Mouse (Mus musculus) forebrain, embryonic 10.5 days (tissue): ENCODE data around the gene Cacna1f. TPM values are rescaled to one million over a fixed set of nuclear protein-coding genes. Genes with fewer than 3 reads are reported as not detected.

Experiments
- DNase-seq: peaks from one replicate; pipeline ENCODE4 v3.0.0-alpha.2; 2017; ENCODE audit warnings: low spot score; ENCODE audit errors: extremely low spot score
- H3K27ac ChIP-seq: fragments of 300-500 bp; sonication (generic); 2 replicates; pipeline ENCODE4 v1.5.1; 2016; ENCODE audit warnings: mild to moderate bottlenecking
- H3K27me3 ChIP-seq: fragments of 300-500 bp; sonication (generic); 2 replicates; pipeline ENCODE4 v1.6.1; 2016; ENCODE audit warnings: mild to moderate bottlenecking; ENCODE audit not compliant: poor library complexity, severe bottlenecking
- H3K36me3 ChIP-seq: fragments of 300-500 bp; sonication (generic); replicated peaks from 2 replicates; pipeline ENCODE4 v1.6.1; 2016; ENCODE audit warnings: mild to moderate bottlenecking, moderate library complexity
- H3K4me1 ChIP-seq: fragments of 300-500 bp; sonication (generic); 2 replicates; pipeline ENCODE4 v1.6.1; 2016
- H3K4me3 ChIP-seq: fragments of 300-500 bp; sonication (generic); 2 replicates; pipeline ENCODE4 v1.5.1; 2016; ENCODE audit warnings: mild to moderate bottlenecking, moderate library complexity
- H3K9me3 ChIP-seq: fragments of 300-500 bp; sonication (generic); 2 replicates; pipeline ENCODE4 v1.6.1; 2016; ENCODE audit warnings: mild to moderate bottlenecking, moderate library complexity
- WGBS: fragments of 180-500 bp; shearing (Covaris S2); methylation state at CpG from one replicate; pipeline ENCODE4 v1.1.7; 2016; 5-methylcytosine and 5-hydroxymethylcytosine counted together
- polyA plus RNA-seq: library from polyadenylated mRNA; unstranded; fragments of >200 nt; fragmentation: Nextera tagmentation; extraction: Ambion mirVana; gene quantifications from 2 replicates; pipeline ENCODE4 v1.2.1, GENCODE M21; 2016

Cacna1f gene
- polyA plus RNA-seq, 1 experiment from 2014 or later, result not detected

DNA sequence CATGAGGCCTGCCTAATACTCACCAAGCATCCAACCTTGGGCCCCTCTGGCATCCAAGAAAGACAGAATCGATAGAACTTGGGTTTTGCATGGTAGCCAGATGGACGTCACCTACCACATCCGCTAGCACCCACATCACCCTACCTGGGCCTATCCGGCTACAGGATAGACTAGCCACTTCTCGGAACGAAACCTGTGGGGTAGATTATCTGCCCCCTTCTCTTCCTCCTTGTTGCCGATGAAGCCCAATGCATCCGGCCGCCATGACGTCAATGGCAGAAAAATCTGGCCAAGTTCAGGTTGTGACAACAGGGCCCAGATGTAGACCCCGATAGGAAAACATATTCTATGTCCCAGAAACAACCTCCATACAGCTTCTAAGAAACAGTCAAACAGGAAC, 23.0 kb upstream of the Cacna1f start:
- Histone ChIP-seq H3K27me3 (no peaks in the 10 kb centered on the region), H3K36me3 (peaks cover 5% of the 10 kb centered on the region; the same call in 1 of the 2 replicates), H3K27ac (no peak overlapping the region), H3K4me1 (no peaks in the 10 kb centered on the region), H3K4me3 (no peak overlapping the region), H3K9me3 (no peaks in the 10 kb centered on the region)
- DNase-seq, result no peak
- 97% methylated on average over 11 of the region's 11 CpGs for WGBS

DNA sequence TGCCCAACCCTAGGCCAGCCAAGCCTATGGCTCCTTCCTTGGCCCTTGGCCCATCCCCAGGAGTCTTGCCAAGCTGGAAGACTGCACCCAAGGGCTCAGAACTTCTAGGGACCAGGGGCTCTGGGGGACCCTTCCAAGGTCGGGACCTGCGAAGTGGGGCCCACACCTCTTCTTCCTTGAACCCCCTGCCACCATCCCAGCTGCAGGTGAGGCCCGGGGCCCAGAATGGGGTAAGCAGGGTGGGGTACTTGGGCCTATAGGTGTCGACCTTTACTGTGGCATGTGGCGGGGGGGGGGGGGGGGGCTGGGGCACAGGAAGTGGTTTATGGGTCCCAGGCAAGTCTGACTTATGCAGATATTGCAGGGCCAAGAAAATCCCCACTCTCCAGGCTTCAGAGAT, 20.5 kb upstream of the Cacna1f start:
- no peak for DNase-seq
- Histone ChIP-seq H3K36me3 (peaks cover 25% of the 10 kb centered on the region), H3K4me1 (no peaks in the 10 kb centered on the region), H3K9me3 (no peaks in the 10 kb centered on the region), H3K27me3 (no peaks in the 10 kb centered on the region), H3K27ac (no peak overlapping the region), H3K4me3 (no peak overlapping the region)
- WGBS, result 96% methylated on average over 5 of the region's 5 CpGs

DNA sequence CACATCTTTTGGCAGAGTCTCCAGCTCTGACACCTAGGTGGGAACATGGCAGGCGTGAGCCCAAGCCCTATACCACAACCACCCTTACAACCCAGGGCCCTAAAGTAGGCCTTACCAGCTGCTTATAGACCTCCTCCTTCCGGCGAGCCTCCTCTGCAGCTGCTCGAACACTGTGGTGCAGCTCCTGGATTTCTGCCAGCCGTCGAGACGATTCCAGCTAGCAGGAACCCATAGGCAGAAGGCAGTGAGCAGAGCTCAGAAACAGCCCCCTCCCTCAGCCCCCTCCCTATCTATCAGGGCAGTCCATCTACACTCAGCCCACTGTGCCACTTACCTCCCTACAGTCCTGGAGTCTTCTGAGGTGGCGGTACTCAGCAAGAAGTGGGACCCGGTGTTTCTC, 11.5 kb upstream of the Cacna1f start:
- Histone ChIP-seq H3K4me1 (no peaks in the 10 kb centered on the region), H3K27ac (no peak overlapping the region), H3K27me3 (no peaks in the 10 kb centered on the region), H3K4me3 (no peak overlapping the region), H3K9me3 (no peaks in the 10 kb centered on the region), H3K36me3 (peaks cover 84% of the 10 kb centered on the region)
- WGBS, result 92% methylated on average over 9 of the region's 9 CpGs
- no peak for DNase-seq

DNA sequence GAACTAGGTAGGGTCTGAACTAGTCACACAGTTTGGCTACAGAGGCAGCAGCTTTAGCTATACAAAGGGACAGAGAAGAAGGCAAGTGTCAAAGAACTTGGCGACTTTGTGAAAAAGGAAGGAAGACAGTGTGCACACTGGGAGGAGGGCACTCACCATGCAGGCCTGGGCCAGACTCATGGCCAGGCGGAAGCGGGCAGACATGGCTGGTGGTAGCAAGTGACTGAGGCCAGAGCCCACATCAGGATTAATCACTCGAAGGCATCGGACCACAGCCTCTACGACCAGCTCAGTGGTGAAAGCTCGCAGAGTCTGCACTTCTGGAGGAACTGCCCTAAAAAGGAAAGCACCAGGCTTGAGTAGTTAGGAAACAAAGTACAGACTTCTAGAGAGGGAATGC, 2.9 kb upstream of the Cacna1f start:
- Histone ChIP-seq H3K9me3 (no peaks in the 10 kb centered on the region), H3K36me3 (peaks cover 23% of the 10 kb centered on the region), H3K27ac (no peak overlapping the region), H3K4me1 (peaks cover 10% of the 10 kb centered on the region), H3K4me3 (peak overlapping the region; percentile 55; the same call in 1 of the 2 replicates), H3K27me3 (peaks cover 5% of the 10 kb centered on the region; the same call in 1 of the 2 replicates)
- 92% methylated on average over 7 of the region's 7 CpGs for WGBS
- DNase-seq, result no peak

DNA sequence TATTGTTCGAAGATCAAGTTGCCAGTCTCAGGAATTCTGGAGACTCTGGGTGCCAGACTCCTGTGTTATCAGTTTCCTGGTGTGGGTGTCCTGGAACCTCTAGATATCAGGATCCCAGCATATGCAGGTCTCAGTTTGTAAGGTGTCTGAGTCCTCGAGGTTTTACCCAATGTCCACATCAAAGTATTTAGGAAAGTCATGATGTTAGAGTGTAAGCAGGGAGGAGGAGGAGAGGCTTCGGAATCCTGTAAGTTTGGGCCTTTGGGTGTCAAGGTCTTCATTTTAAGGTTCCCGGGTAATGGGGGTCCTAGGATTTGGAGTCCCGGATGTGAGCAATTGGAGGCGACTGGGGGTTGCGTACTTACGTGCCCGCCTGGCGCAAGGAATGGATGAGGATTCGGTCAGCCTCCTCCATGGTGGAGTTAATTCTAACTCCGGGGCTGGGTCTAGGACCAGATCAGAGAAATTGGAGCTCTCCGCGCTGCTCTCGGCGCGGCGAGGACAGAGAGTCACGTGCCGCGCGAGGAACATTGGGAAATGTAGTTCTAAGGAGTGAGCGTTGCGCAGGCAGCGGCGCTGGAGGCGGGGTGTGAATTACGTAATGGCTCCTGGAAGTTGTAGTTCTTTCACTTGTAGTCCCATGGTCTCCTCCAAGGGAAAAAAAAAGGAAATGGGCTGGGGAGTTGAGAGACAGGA, 1.9 kb upstream of the Cacna1f start, which contains the start of gene Ccdc22:
Ccdc22 (minus strand) TSS at position 639 of the 696 bp plus-strand sequence.
- peaks cover 14% of the 10 kb centered on the region for H3K36me3 ChIP-seq
- peak within 1 kb of the TSS; percentile 55 for H3K4me3 ChIP-seq
- WGBS, result 20% methylated on average over 28 of the region's 28 CpGs
- peak; percentile 78 for DNase-seq
- peak within 1 kb of the TSS; percentile 80 for H3K27ac ChIP-seq
- peaks cover 16% of the 10 kb centered on the region for H3K27me3 ChIP-seq
- H3K9me3 ChIP-seq, result no peaks in the 10 kb centered on the region
- H3K4me1 ChIP-seq, result peaks cover 12% of the 10 kb centered on the region

DNA sequence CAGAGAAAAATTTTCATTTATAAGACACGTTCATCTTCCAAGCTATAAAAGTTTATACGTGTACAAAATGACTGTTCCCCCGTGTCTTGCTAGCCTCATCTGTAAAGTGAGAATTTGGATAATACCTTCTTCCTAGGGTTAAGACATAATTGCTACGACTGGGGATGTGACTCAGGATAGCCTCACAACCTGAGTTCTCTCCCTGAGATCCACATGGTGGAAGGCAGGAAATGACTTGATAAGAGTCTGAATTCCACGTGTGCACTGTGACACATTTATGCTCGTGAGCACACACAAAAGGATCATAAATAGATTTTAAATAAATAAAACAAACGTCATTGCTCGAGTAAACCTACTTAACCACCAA, 1.3 kb upstream of the Cacna1f start:
- peaks cover 20% of the 10 kb centered on the region for H3K27me3 ChIP-seq
- peaks cover 9% of the 10 kb centered on the region for H3K36me3 ChIP-seq
- WGBS, result 49% methylated on average over 8 of the region's 8 CpGs
- H3K4me1 ChIP-seq, result peaks cover 15% of the 10 kb centered on the region
- H3K9me3 ChIP-seq, result no peaks in the 10 kb centered on the region
- no peak for DNase-seq
- H3K27ac ChIP-seq, result no peak overlapping the region
- H3K4me3 ChIP-seq, result no peak overlapping the region

DNA sequence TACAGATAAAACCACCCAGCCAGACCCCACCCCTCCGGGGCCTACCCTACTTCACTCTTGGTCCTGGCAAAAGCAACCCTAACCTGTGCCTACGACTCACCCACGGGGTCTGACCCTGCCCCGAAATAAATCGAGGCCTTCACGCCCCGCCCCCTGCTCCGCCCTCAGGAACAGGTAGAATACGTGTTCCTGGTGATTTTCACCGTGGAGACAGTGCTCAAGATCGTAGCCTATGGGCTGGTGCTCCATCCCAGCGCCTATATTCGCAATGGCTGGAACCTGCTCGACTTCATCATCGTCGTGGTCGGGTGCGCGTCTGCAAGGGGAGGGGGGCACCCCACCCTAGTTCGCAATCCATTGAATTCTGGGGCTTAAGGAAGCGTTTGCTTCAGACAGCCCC, 3.2 kb downstream of the Cacna1f start:
- H3K27me3 ChIP-seq, result peaks cover 32% of the 10 kb centered on the region
- no peaks in the 10 kb centered on the region for H3K36me3 ChIP-seq
- H3K9me3 ChIP-seq, result no peaks in the 10 kb centered on the region
- H3K4me1 ChIP-seq, result peaks cover 5% of the 10 kb centered on the region; the same call in 1 of the 2 replicates
- WGBS, result 16% methylated on average over 21 of the region's 21 CpGs
- peak overlapping the region; percentile 49 for H3K4me3 ChIP-seq
- no peak for DNase-seq
- H3K27ac ChIP-seq, result no peak overlapping the region

DNA sequence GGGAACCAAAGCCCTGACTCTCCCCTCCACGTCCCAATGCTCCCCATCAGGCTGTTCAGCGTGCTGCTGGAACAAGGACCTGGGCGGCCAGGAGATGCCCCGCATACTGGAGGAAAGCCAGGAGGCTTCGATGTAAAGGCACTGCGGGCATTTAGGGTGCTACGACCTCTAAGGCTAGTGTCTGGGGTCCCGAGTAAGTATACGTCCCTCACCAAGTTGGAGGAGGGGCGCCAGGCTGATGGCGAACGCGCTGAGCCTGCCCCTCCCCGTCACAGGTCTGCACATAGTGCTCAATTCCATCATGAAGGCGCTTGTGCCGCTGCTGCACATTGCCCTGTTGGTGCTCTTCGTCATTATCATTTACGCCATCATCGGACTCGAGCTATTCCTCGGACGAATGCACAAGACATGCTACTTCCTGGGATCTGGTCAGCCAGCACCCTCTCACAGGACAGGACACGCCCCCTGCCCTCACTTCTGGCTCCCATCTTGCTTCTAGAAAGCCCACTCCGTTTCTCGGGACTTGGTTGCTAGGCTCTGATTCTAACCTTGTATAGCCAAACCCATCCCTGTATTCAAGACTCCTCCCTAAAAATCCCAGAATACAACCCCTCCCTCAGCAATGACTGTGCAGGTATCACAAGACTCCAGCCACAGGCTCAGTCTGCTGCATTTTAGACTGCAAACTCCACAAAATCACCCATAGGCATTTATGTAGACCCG, 3.8 kb downstream of the Cacna1f start:
- WGBS, result 22% methylated on average over 26 of the region's 26 CpGs

DNA sequence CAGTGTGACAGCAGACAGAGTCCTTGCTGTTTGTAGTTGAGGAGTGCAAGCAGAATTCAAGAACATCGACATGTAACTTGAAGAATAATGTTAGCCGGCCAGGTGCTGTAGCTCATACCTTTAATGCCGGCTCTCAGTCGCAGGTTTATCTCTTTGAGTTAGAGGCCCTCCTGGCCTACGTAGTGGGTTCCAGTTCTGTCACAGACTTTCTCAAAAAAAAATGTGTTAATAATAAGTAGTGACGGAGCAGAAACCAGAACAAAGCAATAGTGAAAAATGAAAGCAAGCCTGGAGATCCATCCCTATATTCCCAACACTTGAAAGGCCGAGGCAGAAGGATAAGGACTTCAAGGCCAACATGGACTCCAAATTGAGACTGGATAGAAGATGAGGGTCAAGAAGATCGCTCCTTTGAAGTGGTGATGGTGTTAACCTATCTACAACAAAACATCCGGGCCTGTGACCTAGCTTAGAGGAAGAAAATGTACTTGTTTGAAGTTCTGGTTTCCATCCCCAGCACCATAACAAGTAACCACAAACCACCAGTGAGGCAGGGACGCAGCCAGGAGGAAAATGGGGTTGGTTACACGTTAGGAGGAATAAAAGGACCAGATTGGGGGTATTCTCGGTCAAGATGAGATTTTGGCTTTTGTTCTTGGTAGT, 11.1 kb downstream of the Cacna1f start:
- Histone ChIP-seq H3K27ac (no peak overlapping the region), H3K4me1 (no peaks in the 10 kb centered on the region), H3K9me3 (no peaks in the 10 kb centered on the region), H3K27me3 (no peaks in the 10 kb centered on the region), H3K36me3 (no peaks in the 10 kb centered on the region), H3K4me3 (no peak overlapping the region)
- DNase-seq, result no peak
- 83% methylated on average over 12 of the region's 12 CpGs for WGBS

More for the DNA sequence above, 3.8 kb downstream of the Cacna1f start:
- Histone ChIP-seq H3K9me3 (no peaks in the 10 kb centered on the region), H3K4me1 (peaks cover 5% of the 10 kb centered on the region; the same call in 1 of the 2 replicates), H3K27ac (no peak overlapping the region), H3K27me3 (peaks cover 32% of the 10 kb centered on the region), H3K4me3 (peak overlapping the region; percentile 49), H3K36me3 (no peaks in the 10 kb centered on the region)
- peak; percentile 16 for DNase-seq

DNA sequence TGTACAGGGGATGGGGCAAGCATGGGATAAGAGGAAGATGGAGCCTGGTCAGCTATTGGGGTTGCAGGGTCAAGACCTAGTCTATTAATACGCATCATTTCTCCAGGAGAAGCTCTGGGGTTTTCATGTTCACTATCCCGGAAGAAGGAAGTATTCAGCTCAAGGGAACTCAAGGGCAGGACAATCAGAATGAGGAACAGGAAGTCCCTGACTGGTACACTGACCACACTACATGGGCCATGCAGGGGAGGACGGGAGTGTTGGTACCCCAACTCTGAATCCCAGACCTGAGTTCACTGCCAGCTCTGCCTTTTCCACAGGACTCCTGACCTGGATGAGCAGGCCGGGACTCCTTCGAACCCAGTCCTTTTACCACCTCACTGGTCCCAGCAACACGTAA, 25.7 kb downstream of the Cacna1f start:
- Histone ChIP-seq H3K9me3 (no peaks in the 10 kb centered on the region; the same call in 1 of the 2 replicates), H3K27me3 (no peaks in the 10 kb centered on the region), H3K27ac (no peak overlapping the region), H3K36me3 (no peaks in the 10 kb centered on the region), H3K4me1 (no peaks in the 10 kb centered on the region), H3K4me3 (no peak overlapping the region)
- 88% methylated on average over 6 of the region's 6 CpGs for WGBS
- DNase-seq, result no peak

DNA sequence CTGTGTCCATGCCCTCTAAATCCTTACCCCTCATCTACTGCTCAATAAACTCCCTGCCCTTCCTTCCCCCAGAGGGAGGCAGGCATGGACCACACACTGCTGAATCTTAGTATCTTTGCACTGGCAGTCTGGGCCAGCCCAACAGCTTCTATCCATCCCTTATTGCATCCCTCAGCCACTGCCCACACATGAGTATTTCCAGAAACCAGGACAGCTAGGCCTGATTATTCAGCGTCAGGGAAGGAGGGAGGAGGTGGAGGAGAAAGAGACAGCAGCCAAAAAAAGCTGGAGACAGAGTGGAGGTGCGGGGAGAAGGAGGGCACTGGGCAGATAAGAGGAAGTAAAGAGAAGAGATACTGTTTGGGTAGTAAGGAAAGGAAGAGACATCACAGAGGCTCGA, 28.2 kb downstream of the Cacna1f start:
- Histone ChIP-seq H3K36me3 (no peaks in the 10 kb centered on the region), H3K9me3 (no peaks in the 10 kb centered on the region; the same call in 1 of the 2 replicates), H3K4me3 (no peak overlapping the region), H3K27me3 (peaks cover 10% of the 10 kb centered on the region; the same call in 1 of the 2 replicates), H3K4me1 (peaks cover 16% of the 10 kb centered on the region), H3K27ac (no peak overlapping the region)
- 78% methylated on average over 3 of the region's 3 CpGs for WGBS
- DNase-seq, result no peak

DNA sequence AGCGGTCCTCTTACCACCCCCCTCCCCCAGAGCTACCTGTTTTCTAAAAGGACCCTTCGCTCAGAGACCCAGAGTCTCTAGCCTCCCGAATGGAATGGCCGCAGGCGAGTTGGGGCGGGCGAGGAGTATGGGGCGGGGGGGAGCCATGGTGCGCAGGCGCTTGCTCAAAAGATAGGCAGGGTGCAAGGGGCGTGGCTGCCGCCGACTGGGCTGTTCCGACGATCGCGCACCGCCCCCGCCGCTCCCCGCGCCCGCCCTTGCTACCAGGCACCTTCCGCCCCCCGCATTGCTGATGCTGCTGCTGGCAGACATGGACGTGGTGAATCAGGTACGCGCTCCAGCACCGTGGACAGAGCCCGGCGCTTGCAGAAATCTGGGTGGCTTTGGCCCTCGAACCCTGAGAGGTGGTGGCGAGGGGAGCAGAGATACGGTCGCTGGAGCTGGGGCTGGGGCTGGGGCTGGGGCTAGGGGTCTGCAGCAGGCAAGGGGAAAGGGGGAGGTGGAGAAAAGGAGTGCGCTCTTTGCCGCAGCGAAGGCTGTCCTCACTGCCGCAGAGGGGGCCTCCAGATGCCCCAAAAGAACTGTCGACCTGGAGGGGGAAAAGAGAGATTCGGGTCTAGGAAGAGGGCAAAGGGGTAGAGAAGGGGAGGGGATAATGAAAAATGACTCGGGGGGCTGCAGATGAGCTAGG, 31.7 kb downstream of the Cacna1f start, which contains the start of gene Syp:
Syp (plus strand) TSS at position 71 of the 691 bp plus-strand sequence.
- peaks cover 18% of the 10 kb centered on the region for H3K4me1 ChIP-seq
- peak within 1 kb of the TSS; percentile 76 for H3K27ac ChIP-seq
- no peaks in the 10 kb centered on the region for H3K9me3 ChIP-seq
- peak within 1 kb of the TSS; percentile 58 for H3K4me3 ChIP-seq
- H3K27me3 ChIP-seq, result peaks cover 21% of the 10 kb centered on the region; the same call in 1 of the 2 replicates
- 18% methylated on average over 41 of the region's 42 CpGs for WGBS
- H3K36me3 ChIP-seq, result no peaks in the 10 kb centered on the region
- peak; percentile 82 for DNase-seq
